Mouse (Mus musculus) lung, embryonic 14.5 days (tissue): ENCODE measurements around the gene Oprd1. TPM values are rescaled to one million over a fixed set of nuclear protein-coding genes. Genes with fewer than 3 reads are reported as not detected.

Experiments used
- ATAC-seq: fragments of 200-750 bp; cut with Nextera tagmentation; 2 replicates; pipeline ENCODE4 v1.8.0; 2017; ENCODE audit warnings: mild to moderate bottlenecking, moderate TSS enrichment, moderate library complexity; ENCODE audit not compliant: insufficient read depth
- DNase-seq: peaks from one replicate; pipeline ENCODE4 v3.0.0-alpha.2; 2015
- H3K27ac ChIP-seq: fragments of 300-500 bp; sonication (generic); 2 replicates; pipeline ENCODE4 v1.5.1; 2014; ENCODE audit warnings: low read depth, mild to moderate bottlenecking, moderate library complexity
- H3K27me3 ChIP-seq: fragments of 300-500 bp; sonication (generic); 2 replicates; pipeline ENCODE4 v1.6.1; 2014; ENCODE audit warnings: low read length, control low read depth; ENCODE audit not compliant: insufficient read depth
- H3K36me3 ChIP-seq: fragments of 300-500 bp; sonication (generic); 2 replicates; pipeline ENCODE4 v1.6.1; 2014; ENCODE audit warnings: control low read depth; ENCODE audit not compliant: insufficient read depth
- H3K4me1 ChIP-seq: fragments of 300-500 bp; sonication (generic); 2 replicates; pipeline ENCODE4 v1.6.1; 2014; ENCODE audit warnings: antibody characterized with exemption, control low read depth; ENCODE audit not compliant: insufficient read depth
- H3K4me2 ChIP-seq: fragments of 300-500 bp; sonication (generic); 2 replicates; pipeline ENCODE4 v1.6.1; 2014; ENCODE audit warnings: mild to moderate bottlenecking
- H3K4me3 ChIP-seq: fragments of 300-500 bp; sonication (generic); 2 replicates; pipeline ENCODE4 v1.5.1; 2014; ENCODE audit warnings: low read depth, low read length
- H3K9ac ChIP-seq: fragments of 300-500 bp; sonication (generic); 2 replicates; pipeline ENCODE4 v1.6.1; 2014
- H3K9me3 ChIP-seq: fragments of 300-500 bp; sonication (generic); 2 replicates; pipeline ENCODE4 v1.6.1; 2016; ENCODE audit warnings: low read depth, low read length, control low read depth
- CTCF ChIP-seq: IDR thresholded peaks from 2 replicates; pipeline ENCODE4 v1.5.1; 2016; ENCODE audit warnings: antibody characterized with exemption, low read depth
- WGBS: fragments of 180-500 bp; shearing (Covaris S2); extraction: QIAGEN DNeasy Blood & Tissue Kit; methylation state at CpG from one replicate; pipeline ENCODE4 v1.1.7; 2014; 5-methylcytosine and 5-hydroxymethylcytosine counted together
- polyA plus RNA-seq: library from polyadenylated mRNA; unstranded; fragments of >200 nt; fragmentation: Nextera tagmentation; extraction: Ambion mirVana; gene quantifications from 2 replicates; pipeline ENCODE4 v1.2.1, GENCODE M21; 2014

Gene Oprd1
- polyA plus RNA-seq, 1 experiment from 2014 or later: 0.04 TPM

- Histone ChIP-seq H3K36me3 (no peaks in the 10 kb centered on the region), H3K9ac (no peak overlapping the region), H3K4me2 (no peak overlapping the region), H3K27me3 (no peaks in the 10 kb centered on the region), H3K4me1 (no peaks in the 10 kb centered on the region), H3K4me3 (no peak overlapping the region), H3K9me3 (no peaks in the 10 kb centered on the region), H3K27ac (no peak overlapping the region)
- ATAC-seq (no peak), DNase-seq (no peak)
- WGBS: 34% methylated on average over 7 of the region's 7 CpGs
- no peak for TF ChIP-seq CTCF
These were observed 26.6 kb upstream of the Oprd1 start for GRCm38 (mm10) chr4:132170891-132171290.

- Histone ChIP-seq H3K4me3 (no peak overlapping the region), H3K27ac (no peak overlapping the region), H3K27me3 (no peaks in the 10 kb centered on the region), H3K9ac (no peak overlapping the region), H3K4me2 (no peak overlapping the region), H3K36me3 (no peaks in the 10 kb centered on the region), H3K9me3 (no peaks in the 10 kb centered on the region), H3K4me1 (no peaks in the 10 kb centered on the region)
- DNase-seq: no peak
- TF ChIP-seq CTCF: no peak
- WGBS: 71% methylated on average over 5 of the region's 5 CpGs
- ATAC-seq: no peak
These were observed 25.5 kb upstream of the Oprd1 start for GRCm38 (mm10) chr4:132169761-132170160.

GRCm38 (mm10) chr4:132169271-132169670, 25.0 kb upstream of the Oprd1 start:
- Histone ChIP-seq H3K27me3 (no peaks in the 10 kb centered on the region), H3K4me1 (no peaks in the 10 kb centered on the region), H3K27ac (no peak overlapping the region), H3K36me3 (no peaks in the 10 kb centered on the region), H3K4me2 (no peak overlapping the region), H3K9me3 (no peaks in the 10 kb centered on the region), H3K4me3 (no peak overlapping the region), H3K9ac (no peak overlapping the region)
- DNase-seq: no peak
- no peak for ATAC-seq
- 83% methylated on average over 3 of the region's 3 CpGs for WGBS
- no peak for TF ChIP-seq CTCF

GRCm38 (mm10) chr4:132167436-132167835, 23.1 kb upstream of the Oprd1 start:
- no peak overlapping the region for H3K4me2 ChIP-seq

GRCm38 (mm10) chr4:132166350-132167290, 22.3 kb upstream of the Oprd1 start:
- no peak for TF ChIP-seq CTCF
- no peak for DNase-seq
- Histone ChIP-seq H3K4me1 (no peaks in the 10 kb centered on the region), H3K27me3 (no peaks in the 10 kb centered on the region), H3K27ac (no peak overlapping the region), H3K9ac (no peak overlapping the region), H3K4me2 (no peak overlapping the region), H3K4me3 (no peak overlapping the region), H3K36me3 (no peaks in the 10 kb centered on the region), H3K9me3 (no peaks in the 10 kb centered on the region)
- ATAC-seq: no peak
- WGBS: 59% methylated on average over 16 of the region's 16 CpGs

More at GRCm38 (mm10) chr4:132167436-132167835, 23.1 kb upstream of the Oprd1 start:
- 84% methylated on average over 3 of the region's 3 CpGs for WGBS
- Histone ChIP-seq H3K4me1 (no peaks in the 10 kb centered on the region), H3K36me3 (no peaks in the 10 kb centered on the region), H3K9me3 (no peaks in the 10 kb centered on the region), H3K27me3 (no peaks in the 10 kb centered on the region), H3K27ac (no peak overlapping the region), H3K9ac (no peak overlapping the region), H3K4me3 (no peak overlapping the region)
- TF ChIP-seq CTCF: no peak
- DNase-seq: no peak
- ATAC-seq: no peak

- no peak overlapping the region for H3K9ac ChIP-seq
- DNase-seq (no peak), ATAC-seq (no peak)
- no peak overlapping the region for H3K4me2 ChIP-seq
- H3K4me1 ChIP-seq: no peaks in the 10 kb centered on the region
- H3K27me3 ChIP-seq: no peaks in the 10 kb centered on the region
- no peaks in the 10 kb centered on the region for H3K9me3 ChIP-seq
- H3K36me3 ChIP-seq: no peaks in the 10 kb centered on the region
- 56% methylated on average over 14 of the region's 14 CpGs for WGBS
- no peak overlapping the region for H3K27ac ChIP-seq
- no peak overlapping the region for H3K4me3 ChIP-seq
- TF ChIP-seq CTCF: no peak
These were observed 21.4 kb upstream of the Oprd1 start for GRCm38 (mm10) chr4:132165691-132166090.

- Histone ChIP-seq H3K4me3 (no peak overlapping the region), H3K9ac (no peak overlapping the region), H3K4me2 (no peak overlapping the region), H3K27me3 (no peaks in the 10 kb centered on the region), H3K27ac (no peak overlapping the region), H3K9me3 (no peaks in the 10 kb centered on the region), H3K36me3 (no peaks in the 10 kb centered on the region), H3K4me1 (no peaks in the 10 kb centered on the region)
- no peak for TF ChIP-seq CTCF
- DNase-seq (no peak), ATAC-seq (no peak)
- WGBS: 48% methylated on average over 12 of the region's 12 CpGs
These were observed 12.8 kb upstream of the Oprd1 start for GRCm38 (mm10) chr4:132156941-132157622.
